Mouse (Mus musculus) forebrain, embryonic 12.5 days (tissue): ENCODE measurements at regions not wholly inside any gene's neighbourhood (a gene's known extent, or its start where the extent isn't known, plus 50 kb on each side); places are given as distances from the start of the nearest gene placed in this dataset.

Experiments
- ATAC-seq: fragments of 200-750 bp; cut with Nextera tagmentation; 2 replicates; pipeline ENCODE4 v1.8.0; 2017; ENCODE audit warnings: moderate TSS enrichment; ENCODE audit not compliant: low FRiP score
- H3K27ac ChIP-seq: fragments of 300-500 bp; sonication (generic); 2 replicates; pipeline ENCODE4 v1.5.1; 2016; ENCODE audit warnings: mild to moderate bottlenecking
- H3K27me3 ChIP-seq: fragments of 300-500 bp; sonication (generic); 2 replicates; pipeline ENCODE4 v1.6.1; 2016; ENCODE audit warnings: mild to moderate bottlenecking
- H3K36me3 ChIP-seq: fragments of 300-500 bp; sonication (generic); replicated peaks from 2 replicates; pipeline ENCODE4 v1.6.1; 2016; ENCODE audit warnings: mild to moderate bottlenecking
- H3K4me1 ChIP-seq: fragments of 300-500 bp; sonication (generic); 2 replicates; pipeline ENCODE4 v1.6.1; 2016
- H3K4me2 ChIP-seq: fragments of 300-500 bp; sonication (generic); 2 replicates; pipeline ENCODE4 v1.6.1; 2016; ENCODE audit warnings: mild to moderate bottlenecking, moderate library complexity
- H3K4me3 ChIP-seq: fragments of 300-500 bp; sonication (generic); replicated peaks from 2 replicates; pipeline ENCODE4 v1.5.1; 2016; ENCODE audit warnings: mild to moderate bottlenecking
- H3K9ac ChIP-seq: fragments of 300-500 bp; sonication (generic); 2 replicates; pipeline ENCODE4 v1.6.1; 2016; ENCODE audit warnings: mild to moderate bottlenecking
- H3K9me3 ChIP-seq: fragments of 300-500 bp; sonication (generic); 2 replicates; pipeline ENCODE4 v1.6.1; 2016
- WGBS: fragments of 180-500 bp; shearing (Covaris S2); methylation state at CpG from one replicate; pipeline ENCODE4 v1.1.7; 2016; 5-methylcytosine and 5-hydroxymethylcytosine counted together

GRCm38 (mm10) chr5:62545785-62546184 is 220.2 kb downstream of the Arap2 start:
- H3K9me3 ChIP-seq, result no peaks in the 10 kb centered on the region
- H3K27me3 ChIP-seq, result no peaks in the 10 kb centered on the region
- H3K4me1 ChIP-seq, result no peaks in the 10 kb centered on the region
- ATAC-seq, result no peak
- H3K36me3 ChIP-seq, result no peaks in the 10 kb centered on the region
- H3K4me3 ChIP-seq, result no peak overlapping the region
- no peak overlapping the region for H3K4me2 ChIP-seq
- H3K9ac ChIP-seq, result no peak overlapping the region
- H3K27ac ChIP-seq, result no peak overlapping the region

GRCm38 (mm10) chr5:62539304-62539703 is 226.7 kb downstream of the Arap2 start:
- Histone ChIP-seq H3K4me1 (no peaks in the 10 kb centered on the region), H3K9me3 (no peaks in the 10 kb centered on the region), H3K4me2 (no peak overlapping the region), H3K27ac (no peak overlapping the region), H3K27me3 (no peaks in the 10 kb centered on the region), H3K4me3 (no peak overlapping the region), H3K9ac (no peak overlapping the region), H3K36me3 (no peaks in the 10 kb centered on the region)
- ATAC-seq, result no peak
- 87% methylated on average over 2 of the region's 2 CpGs for WGBS

- no peak for ATAC-seq
- no peak overlapping the region for H3K4me2 ChIP-seq
- H3K27ac ChIP-seq, result no peak overlapping the region
- no peaks in the 10 kb centered on the region for H3K4me1 ChIP-seq
- WGBS, result 95% methylated on average over 1 of the region's 1 CpGs
- no peak overlapping the region for H3K9ac ChIP-seq
- H3K9me3 ChIP-seq, result no peaks in the 10 kb centered on the region
- no peaks in the 10 kb centered on the region for H3K36me3 ChIP-seq
- H3K4me3 ChIP-seq, result no peak overlapping the region
- no peaks in the 10 kb centered on the region for H3K27me3 ChIP-seq
Measured at GRCm38 (mm10) chr5:62511827-62512226, 254.1 kb downstream of the Arap2 start.

- 45% methylated on average over 5 of the region's 5 CpGs for WGBS
- H3K36me3 ChIP-seq, result no peaks in the 10 kb centered on the region
- H3K4me2 ChIP-seq, result no peak overlapping the region
- no peak overlapping the region for H3K9ac ChIP-seq
- H3K27ac ChIP-seq, result no peak overlapping the region
- H3K9me3 ChIP-seq, result no peaks in the 10 kb centered on the region
- H3K4me1 ChIP-seq, result no peaks in the 10 kb centered on the region
- no peaks in the 10 kb centered on the region for H3K27me3 ChIP-seq
- H3K4me3 ChIP-seq, result no peak overlapping the region
- ATAC-seq, result no peak
Measured at GRCm38 (mm10) chr5:62483521-62483920, 282.4 kb downstream of the Arap2 start.

- Histone ChIP-seq H3K27me3 (no peaks in the 10 kb centered on the region), H3K4me2 (no peak overlapping the region), H3K27ac (no peak overlapping the region), H3K4me3 (no peak overlapping the region), H3K4me1 (no peaks in the 10 kb centered on the region), H3K9ac (no peak overlapping the region), H3K9me3 (no peaks in the 10 kb centered on the region), H3K36me3 (no peaks in the 10 kb centered on the region)
- ATAC-seq, result 0 out of 2 replicates have a peak, but pooled peaks have one; percentile 20
- WGBS, result 24% methylated on average over 1 of the region's 1 CpGs
Measured at GRCm38 (mm10) chr5:62480967-62481366, 285.0 kb downstream of the Arap2 start.

- H3K27me3 ChIP-seq, result no peaks in the 10 kb centered on the region
- H3K4me3 ChIP-seq, result no peak overlapping the region
- no peaks in the 10 kb centered on the region for H3K36me3 ChIP-seq
- 83% methylated on average over 3 of the region's 3 CpGs for WGBS
- H3K9ac ChIP-seq, result no peak overlapping the region
- H3K4me2 ChIP-seq, result no peak overlapping the region
- H3K9me3 ChIP-seq, result no peaks in the 10 kb centered on the region
- no peak for ATAC-seq
- no peaks in the 10 kb centered on the region for H3K4me1 ChIP-seq
- H3K27ac ChIP-seq, result no peak overlapping the region
Measured at GRCm38 (mm10) chr5:62473412-62473811, 292.5 kb downstream of the Arap2 start.

- ATAC-seq, result no peak
- Histone ChIP-seq H3K27ac (no peak overlapping the region), H3K27me3 (no peaks in the 10 kb centered on the region), H3K36me3 (no peaks in the 10 kb centered on the region), H3K4me2 (no peak overlapping the region), H3K9ac (no peak overlapping the region), H3K4me1 (no peaks in the 10 kb centered on the region), H3K4me3 (no peak overlapping the region), H3K9me3 (0 out of 2 replicates have a peak, but pooled peaks cover under 1% of the 10 kb centered on the region)
- WGBS, result 94% methylated on average over 1 of the region's 1 CpGs
Measured at GRCm38 (mm10) chr5:62466802-62467201, 299.2 kb downstream of the Arap2 start.

GRCm38 (mm10) chr5:62462574-62462973 is 303.4 kb downstream of the Arap2 start:
- Histone ChIP-seq H3K9ac (no peak overlapping the region), H3K36me3 (no peaks in the 10 kb centered on the region), H3K4me3 (no peak overlapping the region), H3K4me2 (no peak overlapping the region), H3K9me3 (0 out of 2 replicates have a peak, but pooled peaks cover 6% of the 10 kb centered on the region), H3K4me1 (no peaks in the 10 kb centered on the region), H3K27me3 (no peaks in the 10 kb centered on the region), H3K27ac (no peak overlapping the region)
- WGBS, result 85% methylated on average over 2 of the region's 2 CpGs
- no peak for ATAC-seq
